Mouse (Mus musculus) lung, embryonic 14.5 days (tissue): ENCODE measurements at regions not wholly inside any gene's neighbourhood (a gene's known extent, or its start where the extent isn't known, plus 50 kb on each side); places are given as distances from the start of the nearest gene placed in this dataset.
A peak's percentile ranks its signal among the peaks of the same experiment; 100 is the strongest.

Source experiments
- ATAC-seq: fragments of 200-750 bp; cut with Nextera tagmentation; 2 replicates; pipeline ENCODE4 v1.8.0; 2017; ENCODE audit warnings: mild to moderate bottlenecking, moderate TSS enrichment, moderate library complexity; ENCODE audit not compliant: insufficient read depth
- DNase-seq: peaks from one replicate; pipeline ENCODE4 v3.0.0-alpha.2; 2015
- H3K27ac ChIP-seq: fragments of 300-500 bp; sonication (generic); 2 replicates; pipeline ENCODE4 v1.5.1; 2014; ENCODE audit warnings: low read depth, mild to moderate bottlenecking, moderate library complexity
- H3K27me3 ChIP-seq: fragments of 300-500 bp; sonication (generic); 2 replicates; pipeline ENCODE4 v1.6.1; 2014; ENCODE audit warnings: low read length, control low read depth; ENCODE audit not compliant: insufficient read depth
- H3K36me3 ChIP-seq: fragments of 300-500 bp; sonication (generic); 2 replicates; pipeline ENCODE4 v1.6.1; 2014; ENCODE audit warnings: control low read depth; ENCODE audit not compliant: insufficient read depth
- H3K4me1 ChIP-seq: fragments of 300-500 bp; sonication (generic); 2 replicates; pipeline ENCODE4 v1.6.1; 2014; ENCODE audit warnings: antibody characterized with exemption, control low read depth; ENCODE audit not compliant: insufficient read depth
- H3K4me2 ChIP-seq: fragments of 300-500 bp; sonication (generic); 2 replicates; pipeline ENCODE4 v1.6.1; 2014; ENCODE audit warnings: mild to moderate bottlenecking
- H3K4me3 ChIP-seq: fragments of 300-500 bp; sonication (generic); 2 replicates; pipeline ENCODE4 v1.5.1; 2014; ENCODE audit warnings: low read depth, low read length
- H3K9ac ChIP-seq: fragments of 300-500 bp; sonication (generic); 2 replicates; pipeline ENCODE4 v1.6.1; 2014
- H3K9me3 ChIP-seq: fragments of 300-500 bp; sonication (generic); 2 replicates; pipeline ENCODE4 v1.6.1; 2016; ENCODE audit warnings: low read depth, low read length, control low read depth
- CTCF ChIP-seq: IDR thresholded peaks from 2 replicates; pipeline ENCODE4 v1.5.1; 2016; ENCODE audit warnings: antibody characterized with exemption, low read depth
- WGBS: fragments of 180-500 bp; shearing (Covaris S2); extraction: QIAGEN DNeasy Blood & Tissue Kit; methylation state at CpG from one replicate; pipeline ENCODE4 v1.1.7; 2014; 5-methylcytosine and 5-hydroxymethylcytosine counted together

DNA sequence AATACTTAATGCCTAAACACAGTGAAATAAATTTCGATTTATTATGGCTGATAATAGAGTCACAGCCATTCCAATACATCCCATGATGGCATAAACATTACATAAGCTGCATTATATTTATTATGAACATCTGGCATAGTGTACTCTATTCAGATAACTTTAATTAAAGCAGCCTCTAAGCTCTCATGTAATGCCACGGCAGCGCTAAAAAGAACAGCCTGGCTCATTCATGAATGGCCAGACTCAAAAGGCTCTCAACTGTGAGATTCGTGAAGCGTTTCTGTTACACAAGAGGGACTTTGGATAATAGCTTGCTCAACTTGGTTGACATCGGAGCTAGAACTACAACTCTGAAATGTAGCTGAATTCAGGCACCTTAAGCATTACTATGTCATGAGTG lies 497.1 kb upstream of the Adamts16 start:
- no peak overlapping the region for H3K9ac ChIP-seq
- no peak overlapping the region for H3K4me3 ChIP-seq
- ATAC-seq: no peak
- 77% methylated on average over 6 of the region's 6 CpGs for WGBS
- H3K27me3 ChIP-seq: no peaks in the 10 kb centered on the region
- no peaks in the 10 kb centered on the region for H3K9me3 ChIP-seq
- H3K4me1 ChIP-seq: no peaks in the 10 kb centered on the region
- H3K36me3 ChIP-seq: no peaks in the 10 kb centered on the region
- no peak for DNase-seq
- no peak overlapping the region for H3K27ac ChIP-seq
- H3K4me2 ChIP-seq: no peak overlapping the region
- TF ChIP-seq CTCF: no peak

DNA sequence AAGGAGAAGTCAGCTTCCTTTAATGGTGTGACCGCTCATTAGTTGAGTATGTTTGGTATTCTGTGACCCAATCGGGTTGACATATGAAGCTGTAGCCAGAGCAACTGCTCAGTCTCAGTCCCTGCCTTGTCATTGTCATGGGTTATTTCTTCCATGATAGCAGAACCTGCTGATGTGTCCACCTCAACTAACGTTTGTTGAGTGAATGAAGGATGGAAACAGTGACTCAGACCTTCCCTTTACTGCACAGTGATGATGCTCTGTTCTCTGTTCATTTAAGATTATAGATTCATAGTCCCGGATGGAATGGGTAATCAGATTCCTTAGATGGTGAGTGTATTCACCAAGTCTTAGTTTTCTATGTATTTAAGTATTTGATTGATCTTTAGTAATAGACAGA lies 493.3 kb upstream of the Adamts16 start:
- Histone ChIP-seq H3K27ac (no peak overlapping the region), H3K4me3 (no peak overlapping the region), H3K27me3 (no peaks in the 10 kb centered on the region), H3K4me1 (no peaks in the 10 kb centered on the region), H3K9ac (no peak overlapping the region), H3K36me3 (no peaks in the 10 kb centered on the region), H3K9me3 (no peaks in the 10 kb centered on the region), H3K4me2 (no peak overlapping the region)
- 79% methylated on average over 4 of the region's 4 CpGs for WGBS
- DNase-seq (no peak), ATAC-seq (no peak)
- TF ChIP-seq CTCF: no peak

DNA sequence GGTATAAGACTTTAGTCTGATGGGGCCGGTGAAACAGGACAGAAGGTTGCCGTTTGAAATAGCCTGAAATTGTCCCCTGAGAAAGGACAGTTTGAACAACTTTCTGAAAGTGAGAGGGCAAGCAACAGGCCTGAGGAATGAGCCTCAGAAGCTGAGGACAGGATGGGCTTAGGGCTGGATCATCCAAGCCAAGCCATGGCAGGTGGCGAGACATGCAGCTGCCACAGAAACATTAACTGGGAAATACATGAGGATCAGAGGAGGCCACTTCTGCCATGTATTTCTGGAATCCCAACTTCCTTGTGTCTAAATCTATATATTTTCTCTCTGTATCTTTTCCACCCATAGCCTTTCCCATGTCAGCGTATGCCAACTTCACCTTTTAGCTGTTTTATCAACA lies 491.5 kb upstream of the Adamts16 start:
- Histone ChIP-seq H3K4me1 (no peaks in the 10 kb centered on the region), H3K9ac (no peak overlapping the region), H3K9me3 (no peaks in the 10 kb centered on the region), H3K27me3 (no peaks in the 10 kb centered on the region), H3K4me3 (no peak overlapping the region), H3K4me2 (no peak overlapping the region), H3K36me3 (no peaks in the 10 kb centered on the region), H3K27ac (no peak overlapping the region)
- WGBS: 76% methylated on average over 4 of the region's 4 CpGs
- DNase-seq (no peak), ATAC-seq (no peak)
- no peak for TF ChIP-seq CTCF

DNA sequence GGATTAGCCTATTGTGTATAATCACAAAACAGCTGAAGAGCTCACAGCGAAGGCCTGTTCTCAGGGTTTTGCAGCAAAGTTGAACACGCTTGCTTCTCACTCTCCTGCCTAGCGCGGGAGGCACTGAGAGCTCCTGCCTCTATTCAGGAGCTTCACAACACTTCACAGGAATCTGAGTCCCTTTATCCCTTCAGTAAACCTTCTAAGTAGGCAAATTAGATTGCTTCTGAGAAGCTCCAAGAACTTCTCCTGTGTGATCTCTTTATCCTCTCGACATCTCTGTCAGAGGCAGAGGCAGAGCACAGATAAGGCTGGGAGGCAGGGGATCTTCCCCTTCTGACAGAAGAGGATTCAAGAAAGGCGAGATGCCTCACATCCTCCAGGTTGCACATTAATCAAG lies 488.7 kb upstream of the Adamts16 start:
- Histone ChIP-seq H3K9ac (no peak overlapping the region), H3K4me1 (no peaks in the 10 kb centered on the region), H3K36me3 (no peaks in the 10 kb centered on the region), H3K27me3 (no peaks in the 10 kb centered on the region), H3K4me2 (no peak overlapping the region), H3K27ac (no peak overlapping the region), H3K4me3 (no peak overlapping the region), H3K9me3 (no peaks in the 10 kb centered on the region)
- no peak for ATAC-seq
- DNase-seq: no peak
- 28% methylated on average over 6 of the region's 6 CpGs for WGBS
- no peak for TF ChIP-seq CTCF

DNA sequence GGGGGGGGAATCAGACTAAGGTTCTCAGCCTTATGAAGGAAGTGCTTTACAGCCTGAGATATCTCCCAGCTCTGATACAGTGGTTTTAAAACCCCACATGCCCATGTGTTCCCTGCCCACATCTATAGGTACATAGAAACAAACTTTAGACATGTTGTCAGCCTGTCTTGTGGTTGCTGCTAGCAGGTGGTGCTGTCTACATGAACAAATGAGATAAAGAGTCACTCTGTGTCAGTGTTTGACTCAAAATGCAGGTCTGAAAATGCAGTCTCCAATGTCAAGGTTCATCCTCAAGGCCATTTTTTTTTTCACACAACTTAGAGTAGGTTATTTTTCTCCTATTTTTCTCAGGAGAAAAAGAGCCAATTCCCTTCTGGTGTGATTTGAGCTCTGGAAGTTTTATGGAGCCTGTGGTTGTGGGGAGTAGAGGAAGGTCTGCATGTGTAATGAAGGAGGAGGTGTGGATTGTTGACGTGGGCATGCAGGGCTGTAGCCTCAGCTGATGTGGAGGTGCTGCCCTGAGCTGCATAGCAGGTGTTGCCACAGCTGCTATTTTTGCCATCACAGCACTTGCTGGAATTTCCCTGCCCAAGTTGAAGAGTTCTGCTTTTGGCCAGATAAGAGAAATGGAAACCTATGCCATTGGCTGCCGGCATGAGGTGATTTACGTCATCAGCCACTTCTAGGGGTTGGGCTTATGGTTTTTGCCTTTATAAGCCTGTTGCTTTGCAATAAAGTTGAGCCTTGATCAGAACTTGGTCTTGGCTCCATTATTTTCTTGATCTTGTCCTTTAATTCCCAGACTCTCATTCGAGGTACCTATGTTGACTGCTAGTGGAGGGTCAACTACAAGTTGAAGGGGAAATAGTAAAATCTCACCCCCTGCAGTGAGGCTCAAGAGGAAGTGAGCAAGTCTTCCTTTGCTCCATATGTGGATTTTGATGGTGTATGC lies 486.5 kb upstream of the Adamts16 start:
- 62% methylated on average over 4 of the region's 4 CpGs for WGBS
- no peak for ATAC-seq
- H3K27ac ChIP-seq: no peak overlapping the region

DNA sequence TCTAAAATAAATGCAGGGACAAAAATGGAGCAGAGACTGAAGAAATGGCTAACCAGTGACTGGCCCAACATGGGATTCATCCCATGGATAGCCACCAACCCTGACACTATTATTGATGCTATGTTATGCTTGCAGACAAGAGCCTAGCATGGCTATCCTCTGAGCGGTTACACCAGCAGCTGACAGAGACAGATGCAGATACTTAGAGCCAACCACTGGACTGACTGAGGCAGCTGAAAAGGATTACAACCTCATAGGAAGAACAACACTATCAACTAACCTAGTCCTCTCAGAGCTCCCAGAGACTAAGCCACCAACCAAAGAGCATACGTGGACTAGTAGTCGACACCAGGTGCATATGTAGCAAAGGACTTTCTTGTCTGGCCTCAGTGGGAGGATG lies 478.9 kb upstream of the Adamts16 start:
- no peak for ATAC-seq
- DNase-seq: no peak
- TF ChIP-seq CTCF: no peak

More for the DNA sequence above, 486.5 kb upstream of the Adamts16 start:
- H3K27me3 ChIP-seq: no peaks in the 10 kb centered on the region
- no peaks in the 10 kb centered on the region for H3K4me1 ChIP-seq
- H3K4me2 ChIP-seq: no peak overlapping the region
- no peaks in the 10 kb centered on the region for H3K36me3 ChIP-seq
- no peak for TF ChIP-seq CTCF
- H3K9me3 ChIP-seq: no peaks in the 10 kb centered on the region
- peak; percentile 6 for DNase-seq
- H3K4me3 ChIP-seq: no peak overlapping the region
- H3K9ac ChIP-seq: no peak overlapping the region

DNA sequence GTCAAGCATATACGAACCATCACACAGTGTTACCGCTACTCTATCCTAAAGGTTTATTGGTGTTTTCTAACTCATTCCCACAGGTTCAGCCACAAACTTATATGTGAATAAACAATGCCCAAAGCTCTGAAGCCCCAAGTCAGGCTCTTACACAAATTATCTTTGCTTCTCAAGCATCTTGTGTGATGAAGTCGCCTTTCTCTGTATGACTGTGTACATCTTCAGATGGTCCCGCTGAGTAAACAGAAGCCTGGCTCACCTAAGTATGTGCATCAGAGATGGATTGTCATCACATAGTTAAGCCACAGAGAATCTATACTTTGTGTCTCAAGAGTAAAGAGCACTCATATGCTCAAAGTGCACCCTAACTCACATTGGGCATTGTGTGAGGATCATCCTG lies 462.3 kb upstream of the Adamts16 start:
- Histone ChIP-seq H3K4me2 (no peak overlapping the region), H3K27ac (no peak overlapping the region), H3K36me3 (no peaks in the 10 kb centered on the region), H3K27me3 (no peaks in the 10 kb centered on the region), H3K9ac (no peak overlapping the region), H3K4me3 (no peak overlapping the region), H3K4me1 (no peaks in the 10 kb centered on the region), H3K9me3 (no peaks in the 10 kb centered on the region)
- no peak for DNase-seq
- no peak for ATAC-seq
- no peak for TF ChIP-seq CTCF
- 90% methylated on average over 4 of the region's 4 CpGs for WGBS

More for the DNA sequence above, 478.9 kb upstream of the Adamts16 start:
- WGBS: 82% methylated on average over 3 of the region's 3 CpGs
- no peak overlapping the region for H3K9ac ChIP-seq
- H3K4me1 ChIP-seq: no peaks in the 10 kb centered on the region
- no peak overlapping the region for H3K4me2 ChIP-seq
- no peak overlapping the region for H3K4me3 ChIP-seq
- H3K27me3 ChIP-seq: no peaks in the 10 kb centered on the region
- no peak overlapping the region for H3K27ac ChIP-seq
- no peaks in the 10 kb centered on the region for H3K9me3 ChIP-seq
- H3K36me3 ChIP-seq: no peaks in the 10 kb centered on the region
